In genomic region chr14:84551546-84551945, GRCm38 (mm10) we compare ENCODE assay signal across 12 mouse cellular contexts.
"Had no signal": no experiment of that assay in that cellular context is flagged by ENCODE, and none has a peak within 500 bp of the region (broad histone marks: within the 10 kb centered on the region; RNA-seq: fewer than 3 reads in every experiment).

No protein-coding gene starts in this region.

- DNase-seq: lung, adult 18-20 months; lung, embryonic 14.5 days; lung, postnatal 10 days; lung, postnatal 4 days; midbrain, embryonic 14.5 days; retina, postnatal 1 day; right cerebral cortex, adult 18-20 months; right cerebral cortex, postnatal 25 days; right cerebral cortex, postnatal 4 days; spleen, adult 18-20 months; thymus, adult 2 months; thymus, postnatal 25 days had no signal
